In genomic region chr14:31494975-31495455, GRCm38 (mm10) we compare ENCODE assay signal across 7 mouse cellular contexts. TPM values are rescaled to one million over a fixed set of nuclear protein-coding genes. Genes with fewer than 3 reads are reported as not detected.
DNase-seq lines count a peak whose midpoint lies in the region; ATAC-seq lines count a peak whose summit lies in the region.

Gene Mettl6, minus strand, starts transcription at chr14:31495040.

- H3K4me2 ChIP-seq in embryonic facial prominence, embryonic 11.5 days (ENCODE audit: low read depth, low read length), result peak within 1 kb of the TSS; percentile 62
- peak within 1 kb of the TSS; percentile 66 for H3K4me2 ChIP-seq in limb, embryonic 11.5 days (ENCODE audit: low read depth, severe bottlenecking)
- H3K4me2 ChIP-seq in midbrain, embryonic 14.5 days (ENCODE audit: low read length), result peak within 1 kb of the TSS; percentile 82

- peak; percentile 93 for ATAC-seq in embryonic facial prominence, embryonic 11.5 days (replicated peaks; ENCODE audit: insufficient number of reproducible peaks, low FRiP score, low TSS enrichment, low read depth)
- peak; percentile 92 for ATAC-seq in limb, embryonic 11.5 days (ENCODE audit: insufficient number of reproducible peaks, low FRiP score, low TSS enrichment, low read depth)
- peak; percentile 89 for ATAC-seq in midbrain, embryonic 14.5 days (ENCODE audit: low FRiP score, low TSS enrichment)

- WGBS in embryonic facial prominence, embryonic 11.5 days, result under 1% methylated on average over 48 of the region's 49 CpGs
- under 1% methylated on average over 49 of the region's 49 CpGs for WGBS in limb, embryonic 11.5 days
- under 1% methylated on average over 49 of the region's 49 CpGs for WGBS in midbrain, embryonic 14.5 days

- no peaks in the 10 kb centered on the region for H3K9me3 ChIP-seq in embryonic facial prominence, embryonic 11.5 days (replicated peaks; ENCODE audit: control insufficient read depth, low read length)
- H3K9me3 ChIP-seq in limb, embryonic 11.5 days (ENCODE audit: control insufficient read depth, low read length), result no peaks in the 10 kb centered on the region
- H3K9me3 ChIP-seq in midbrain, embryonic 14.5 days (ENCODE audit: control insufficient read depth, low read length), result no peaks in the 10 kb centered on the region

- no peaks in the 10 kb centered on the region for H3K27me3 ChIP-seq in embryonic facial prominence, embryonic 11.5 days (ENCODE audit: control insufficient read depth, insufficient read depth, low read length)
- H3K27me3 ChIP-seq in limb, embryonic 11.5 days (ENCODE audit: control insufficient read depth, insufficient read depth, low read length), result no peaks in the 10 kb centered on the region
- H3K27me3 ChIP-seq in midbrain, embryonic 14.5 days (ENCODE audit: control insufficient read depth, insufficient read depth, low read length), result no peaks in the 10 kb centered on the region

- peak within 1 kb of the TSS; percentile 93 for H3K9ac ChIP-seq in embryonic facial prominence, embryonic 11.5 days (replicated peaks; ENCODE audit: low read length)
- H3K9ac ChIP-seq in limb, embryonic 11.5 days (ENCODE audit: low read length), result peak within 1 kb of the TSS; percentile 90
- peak within 1 kb of the TSS; percentile 84 for H3K9ac ChIP-seq in midbrain, embryonic 14.5 days (replicated peaks; ENCODE audit: low read length)

- no peaks in the 10 kb centered on the region; the same call in 1 of the 2 replicates for H3K36me3 ChIP-seq in embryonic facial prominence, embryonic 11.5 days (replicated peaks; ENCODE audit: control insufficient read depth, insufficient read depth, low read depth, low read length)
- peaks cover 10% of the 10 kb centered on the region for H3K36me3 ChIP-seq in limb, embryonic 11.5 days (ENCODE audit: control insufficient read depth, insufficient read depth, low read length)
- peaks cover 37% of the 10 kb centered on the region for H3K36me3 ChIP-seq in midbrain, embryonic 14.5 days (ENCODE audit: control insufficient read depth, insufficient read depth, low read length)

- H3K4me3 ChIP-seq in embryonic facial prominence, embryonic 11.5 days (ENCODE audit: low read depth, low read length), result peak within 1 kb of the TSS; percentile 93
- peak within 1 kb of the TSS; percentile 89 for H3K4me3 ChIP-seq in limb, embryonic 11.5 days (ENCODE audit: low read depth, low read length)
- peak within 1 kb of the TSS; percentile 94 for H3K4me3 ChIP-seq in midbrain, embryonic 14.5 days (replicated peaks; ENCODE audit: low read depth, low read length)

- H3K27ac ChIP-seq in embryonic facial prominence, embryonic 11.5 days (replicated peaks; ENCODE audit: low read depth, low read length), result peak within 1 kb of the TSS; percentile 85
- H3K27ac ChIP-seq in limb, embryonic 11.5 days (replicated peaks; ENCODE audit: low read depth, low read length), result peak within 1 kb of the TSS; percentile 74
- H3K27ac ChIP-seq in midbrain, embryonic 14.5 days (replicated peaks; ENCODE audit: low read depth, low read length), result peak within 1 kb of the TSS; percentile 85

- DNase-seq in adrenal gland, postnatal 14 days, result peak; percentile 96
- DNase-seq in embryonic facial prominence, embryonic 11.5 days (ENCODE audit: low spot score), result peak; percentile 95
- DNase-seq in heart, adult 11 months, result peak; percentile 99
- peak; percentile 92 for DNase-seq in kidney, adult 18-20 months
- DNase-seq in limb, embryonic 11.5 days (ENCODE audit: low spot score), result peak; percentile 92
- peak; percentile 95 for DNase-seq in midbrain, embryonic 14.5 days
- DNase-seq in spleen, adult 18-20 months, result peak; percentile 77 to 84

- H3K4me1 ChIP-seq in embryonic facial prominence, embryonic 11.5 days (ENCODE audit: control insufficient read depth, insufficient read depth, low read length), result peaks cover 4% of the 10 kb centered on the region
- peaks cover 8% of the 10 kb centered on the region for H3K4me1 ChIP-seq in limb, embryonic 11.5 days (ENCODE audit: control insufficient read depth, insufficient read depth, low read length)
- H3K4me1 ChIP-seq in midbrain, embryonic 14.5 days (ENCODE audit: control insufficient read depth, insufficient read depth, low read length), result peaks cover 21% of the 10 kb centered on the region

RNA-seq across cellular contexts. Expression of gene Mettl6, which starts in this region (rescaled TPM):
- total RNA-seq in adrenal gland, postnatal 14 days (2021), result 22.0 and 30.2 TPM in 2 replicates
- polyA plus RNA-seq in embryonic facial prominence, embryonic 11.5 days (2014; fragmentation: Nextera tagmentation; extraction: Ambion mirVana), result 100 and 108 TPM in 2 replicates
- polyA plus RNA-seq in limb, embryonic 11.5 days (2014; fragmentation: Nextera tagmentation; extraction: Ambion mirVana), result 90.7 and 92.8 TPM in 2 replicates
- 37.3 and 55.2 TPM in 2 replicates for polyA plus RNA-seq in midbrain, embryonic 14.5 days (2014; fragmentation: Nextera tagmentation; extraction: Ambion mirVana)

Comparison
In these comparisons a context has a peak if more than half of its experiments do, and no peak if none do; other contexts are left out.
1. Peak in every context shown above with its lines: DNase-seq, ATAC-seq, H3K4me3 ChIP-seq and H3K27ac ChIP-seq.